ENCODE assay signal across 8 mouse cellular contexts in genomic region chr11:54786858-54787487, GRCm38 (mm10). TPM values are rescaled to one million over a fixed set of nuclear protein-coding genes. Genes with fewer than 3 reads are reported as not detected.
DNase-seq lines count a peak whose midpoint lies in the region; ATAC-seq and TF ChIP-seq lines count a peak whose summit lies in the region.

No protein-coding gene starts in this region.

- TF ChIP-seq CTCF in G1E (IDR thresholded peaks at IDR 0.05; ENCODE audit: low read depth, low read length): no peak
- TF ChIP-seq CTCF in forebrain, postnatal 0 days (IDR thresholded peaks at IDR 0.05; ENCODE audit: low read depth): peak; percentile 31; the same call in 1 of the 2 replicates

- no peaks in the 10 kb centered on the region for H3K9me3 ChIP-seq in G1E (replicated peaks)
- no peaks in the 10 kb centered on the region for H3K9me3 ChIP-seq in forebrain, postnatal 0 days (ENCODE audit: low read length)

- H3K4me3 ChIP-seq in G1E (ENCODE audit: low read depth, low read length): peak overlapping the region; percentile 89
- peak overlapping the region; percentile 90 for H3K4me3 ChIP-seq in brown adipose tissue, adult 24 weeks (ENCODE audit: insufficient read depth, low read depth, low read length)
- peak overlapping the region; percentile 84 for H3K4me3 ChIP-seq in forebrain, postnatal 0 days (ENCODE audit: low read depth, low read length)

- H3K9ac ChIP-seq in forebrain, postnatal 0 days: peak overlapping the region; percentile 99

- no peak for DNase-seq in G1E (ENCODE audit: low spot score)
- peak; percentile 78 for DNase-seq in forebrain, postnatal 0 days
- peak; percentile 61 for DNase-seq in heart, postnatal 4 days
- DNase-seq in layer of hippocampus, adult 9-11 months: peak; percentile 47
- DNase-seq in lung, postnatal 36 days: peak; percentile 65
- DNase-seq in right cerebral cortex, adult 18-20 months: peak; percentile 51
- DNase-seq in urinary bladder, postnatal 10 days (ENCODE audit: low spot score): peak; percentile 13

- H3K27me3 ChIP-seq in G1E (ENCODE audit: insufficient read depth, low read length): peaks cover 8% of the 10 kb centered on the region; the same call in 1 of the 2 replicates
- no peaks in the 10 kb centered on the region for H3K27me3 ChIP-seq in forebrain, postnatal 0 days (ENCODE audit: insufficient read depth, low read length)

- peaks cover 21% of the 10 kb centered on the region for H3K4me1 ChIP-seq in G1E (ENCODE audit: insufficient read depth, low read depth, low read length)
- no peaks in the 10 kb centered on the region for H3K4me1 ChIP-seq in brown adipose tissue, adult 24 weeks (ENCODE audit: control insufficient read depth, insufficient read depth, insufficient read length, low read length)
- H3K4me1 ChIP-seq in forebrain, postnatal 0 days (ENCODE audit: insufficient read depth): peaks cover 13% of the 10 kb centered on the region; the same call in 1 of the 2 replicates

- peak overlapping the region; percentile 74 for H3K27ac ChIP-seq in brown adipose tissue, adult 24 weeks (replicated peaks; ENCODE audit: low read depth, low read length)
- H3K27ac ChIP-seq in forebrain, postnatal 0 days (ENCODE audit: low read depth, low read length): peak overlapping the region; percentile 99

- under 1% methylated on average over 54 of the region's 54 CpGs for WGBS in forebrain, postnatal 0 days

- H3K4me2 ChIP-seq in forebrain, postnatal 0 days (ENCODE audit: low read depth): peak overlapping the region; percentile 54

- ATAC-seq in G1E (ENCODE audit: extremely low read depth, insufficient number of reproducible peaks, low FRiP score, poor library complexity, severe bottlenecking): peak; percentile 36
- peak; percentile 73 for ATAC-seq in forebrain, postnatal 0 days

- peaks cover 7% of the 10 kb centered on the region for H3K36me3 ChIP-seq in G1E (replicated peaks)
- H3K36me3 ChIP-seq in forebrain, postnatal 0 days (ENCODE audit: insufficient read depth): no peaks in the 10 kb centered on the region

RNA-seq across cellular contexts. Expression of gene Cdc42se2, which starts 0.5 kb away (rescaled TPM):
- total RNA-seq in G1E (2014; fragmentation: Nextera tagmentation): 25.0 and 26.9 TPM in 2 replicates
- total RNA-seq in G1E (2017): 32.8 and 32.9 TPM in 2 replicates
- polyA plus RNA-seq in G1E (2012): 5.0 and 6.0 TPM in 2 replicates
- 11.8 and 18.7 TPM in 2 replicates for polyA plus RNA-seq in brown adipose tissue, adult 24 weeks (2012; ENCODE audit: insufficient read depth, insufficient read length, missing spikeins)
- 137 and 150 TPM in 2 replicates for total RNA-seq in forebrain, postnatal 0 days (2014; rRNA removed)
- 121 and 137 TPM in 2 replicates for polyA plus RNA-seq in forebrain, postnatal 0 days (2015; fragmentation: Nextera tagmentation; extraction: Ambion mirVana)
- 10 to 100 TPM; 44.3 to 47.1 TPM for total RNA-seq in heart, postnatal 4 days (2021)
